Mouse (Mus musculus) bone marrow macrophage, adult 2 months (primary cell): ENCODE results near the gene Tfap2e. TPM values are rescaled to one million over a fixed set of nuclear protein-coding genes. Genes with fewer than 3 reads are reported as not detected.

Source experiments
- H3K27ac ChIP-seq: 2 replicates; pipeline ENCODE4 v1.5.1; 2012; ENCODE audit warnings: low read depth, low read length; ENCODE audit not compliant: insufficient read depth
- H3K4me1 ChIP-seq: 2 replicates; pipeline ENCODE4 v1.6.1; 2012; ENCODE audit warnings: low read length; ENCODE audit not compliant: control insufficient read depth, insufficient read depth
- H3K4me3 ChIP-seq: 2 replicates; pipeline ENCODE4 v1.5.1; 2012; ENCODE audit warnings: mild to moderate bottlenecking, low read length, moderate library complexity; ENCODE audit not compliant: insufficient read depth
- CTCF ChIP-seq: IDR thresholded peaks from 2 replicates; pipeline ENCODE4 v1.5.1; 2012; ENCODE audit warnings: low read depth, mild to moderate bottlenecking, low read length, moderate library complexity
- POLR2A ChIP-seq: IDR thresholded peaks from 2 replicates; pipeline ENCODE4 v1.6.1; 2012; ENCODE audit warnings: mild to moderate bottlenecking, low read depth, low read length, borderline replicate concordance
- polyA plus RNA-seq: library from polyadenylated mRNA; stranded (reverse); fragments of >200 nt; gene quantifications from 2 replicates; pipeline ENCODE4 v1.2.4, GENCODE M21; 2012; ENCODE audit not compliant: missing spikeins, insufficient read depth, insufficient read length

Gene Tfap2e
- polyA plus RNA-seq, 1 experiment, result not detected

GRCm38 (mm10) chr4:126763483-126763882 lies 27.4 kb upstream of the Tfap2e start:
- peaks cover 6% of the 10 kb centered on the region for H3K4me1 ChIP-seq
- H3K4me3 ChIP-seq, result no peak overlapping the region
- no peak overlapping the region for H3K27ac ChIP-seq
- no peak for TF ChIP-seq POLR2A
- TF ChIP-seq CTCF, result no peak

- Histone ChIP-seq H3K27ac (no peak overlapping the region), H3K4me1 (peaks cover 6% of the 10 kb centered on the region), H3K4me3 (no peak overlapping the region)
- TF ChIP-seq POLR2A (no peak), CTCF (no peak)
Measured at GRCm38 (mm10) chr4:126762586-126763359, 26.7 kb upstream of the Tfap2e start.

GRCm38 (mm10) chr4:126759435-126759834 lies 23.4 kb upstream of the Tfap2e start:
- Histone ChIP-seq H3K4me3 (no peak overlapping the region), H3K4me1 (peaks cover 6% of the 10 kb centered on the region), H3K27ac (no peak overlapping the region)
- TF ChIP-seq POLR2A (no peak), CTCF (no peak)

GRCm38 (mm10) chr4:126758299-126758698 lies 22.3 kb upstream of the Tfap2e start:
- peaks cover 6% of the 10 kb centered on the region for H3K4me1 ChIP-seq
- no peak overlapping the region for H3K27ac ChIP-seq
- TF ChIP-seq CTCF (no peak), POLR2A (no peak)
- H3K4me3 ChIP-seq, result no peak overlapping the region

GRCm38 (mm10) chr4:126756766-126757165 lies 20.7 kb upstream of the Tfap2e start:
- no peak overlapping the region for H3K27ac ChIP-seq
- TF ChIP-seq POLR2A, result no peak
- TF ChIP-seq CTCF, result no peak
- no peak overlapping the region for H3K4me3 ChIP-seq
- peaks cover 6% of the 10 kb centered on the region for H3K4me1 ChIP-seq

GRCm38 (mm10) chr4:126754736-126755374 lies 18.8 kb upstream of the Tfap2e start:
- no peak for TF ChIP-seq POLR2A
- TF ChIP-seq CTCF, result no peak

GRCm38 (mm10) chr4:126754231-126754611 lies 18.2 kb upstream of the Tfap2e start:
- H3K4me1 ChIP-seq, result peaks cover 3% of the 10 kb centered on the region
- peak overlapping the region; percentile 94 for H3K4me3 ChIP-seq
- peak overlapping the region; percentile 47 for H3K27ac ChIP-seq
- TF ChIP-seq CTCF (no peak), POLR2A (no peak)

More at GRCm38 (mm10) chr4:126754736-126755374, 18.8 kb upstream of the Tfap2e start:
- H3K4me1 ChIP-seq, result peaks cover 6% of the 10 kb centered on the region
- H3K27ac ChIP-seq, result no peak overlapping the region
- no peak overlapping the region for H3K4me3 ChIP-seq

- H3K27ac ChIP-seq, result peak within 1 kb of the TSS; percentile 92
- H3K4me3 ChIP-seq, result peak within 1 kb of the TSS; percentile 94
- H3K4me1 ChIP-seq, result no peaks in the 10 kb centered on the region
- TF ChIP-seq CTCF (no peak), POLR2A (no peak)
Measured at GRCm38 (mm10) chr4:126753268-126754230, 17.5 kb upstream of the Tfap2e start, which contains the start of the genes Ncdn and AU040320. TSS of gene Ncdn (minus strand) at chr4:126753438. TSS of gene AU040320 (plus strand) at chr4:126753544.

GRCm38 (mm10) chr4:126752608-126753141 lies 16.6 kb upstream of the Tfap2e start:
- Histone ChIP-seq H3K4me1 (no peaks in the 10 kb centered on the region), H3K4me3 (peak overlapping the region; percentile 94), H3K27ac (no peak overlapping the region)
- no peak for TF ChIP-seq CTCF
- no peak for TF ChIP-seq POLR2A
